Mouse (Mus musculus) C2C12 (cell line): ENCODE measurements at regions not wholly inside any gene's neighbourhood (a gene's known extent, or its start where the extent isn't known, plus 50 kb on each side); places are given as distances from the start of the nearest gene placed in this dataset.
A peak's percentile ranks its signal among the peaks of the same experiment; 100 is the strongest.

ENCODE experiments used
- H3K27me3 ChIP-seq: one replicate; pipeline ENCODE4 v1.6.1; 2011; ENCODE audit not compliant: control insufficient read depth, insufficient read depth, insufficient read length
- H3K36me3 ChIP-seq: one replicate; pipeline ENCODE4 v1.6.1; 2011; ENCODE audit not compliant: control insufficient read depth, insufficient read depth
- H3K4me3 ChIP-seq: one replicate; pipeline ENCODE4 v1.5.1; 2011; ENCODE audit warnings: mild to moderate bottlenecking, control low read depth; ENCODE audit not compliant: poor library complexity, insufficient read depth, severe bottlenecking
- H3K79me2 ChIP-seq: one replicate; pipeline ENCODE4 v1.6.1; 2011; ENCODE audit not compliant: control insufficient read depth, insufficient read depth
- H3K79me3 ChIP-seq: one replicate; pipeline ENCODE4 v1.6.1; 2011; ENCODE audit warnings: low read depth, control low read depth
- H3ac ChIP-seq: one replicate; pipeline ENCODE3; 2011; ENCODE audit warnings: low read depth; ENCODE audit not compliant: control insufficient read depth, insufficient read length
- CEBPB ChIP-seq: IDR thresholded peaks from one replicate; pipeline ENCODE4 v1.6.1; 2011; ENCODE audit warnings: low read depth, mild to moderate bottlenecking, control low read depth, moderate library complexity
- CTCF ChIP-seq: IDR thresholded peaks from one replicate; pipeline ENCODE4 v1.5.1; 2011; ENCODE audit not compliant: control insufficient read depth, insufficient read depth, insufficient read length
- FOSL1 ChIP-seq: IDR thresholded peaks from one replicate; pipeline ENCODE4 v1.8.0; 2011; ENCODE audit warnings: mild to moderate bottlenecking, low read length; ENCODE audit not compliant: poor library complexity, insufficient read depth, severe bottlenecking
- MAX ChIP-seq: IDR thresholded peaks from one replicate; pipeline ENCODE4 v1.6.1; 2011; ENCODE audit warnings: mild to moderate bottlenecking, control low read depth
- MYOD1 ChIP-seq: IDR thresholded peaks from one replicate; pipeline ENCODE4 v1.6.1; 2011; ENCODE audit warnings: low read depth; ENCODE audit not compliant: control insufficient read depth, insufficient read length
- MYOG ChIP-seq: IDR thresholded peaks from one replicate; pipeline ENCODE4 v1.6.1; 2011; ENCODE audit not compliant: control insufficient read depth, insufficient read length; ENCODE audit errors: extremely low read depth
- USF1 ChIP-seq: IDR thresholded peaks from one replicate; pipeline ENCODE4 v1.6.1; 2011; ENCODE audit warnings: low read depth, mild to moderate bottlenecking, control low read depth, moderate library complexity

GRCm38 (mm10) chr9:35350046-35350552, 70.8 kb upstream of the Cdon start:
- TF ChIP-seq MYOG = no peak
- TF ChIP-seq FOSL1 = no peak
- no peak for TF ChIP-seq CTCF
- no peak for TF ChIP-seq MAX
- TF ChIP-seq USF1 = no peak
- TF ChIP-seq MYOD1 = no peak
- no peak for TF ChIP-seq CEBPB
- Histone ChIP-seq H3K27me3 (no peaks in the 10 kb centered on the region), H3K36me3 (no peaks in the 10 kb centered on the region), H3ac (no peak overlapping the region), H3K4me3 (no peak overlapping the region), H3K79me2 (no peaks in the 10 kb centered on the region), H3K79me3 (no peaks in the 10 kb centered on the region)

DNA sequence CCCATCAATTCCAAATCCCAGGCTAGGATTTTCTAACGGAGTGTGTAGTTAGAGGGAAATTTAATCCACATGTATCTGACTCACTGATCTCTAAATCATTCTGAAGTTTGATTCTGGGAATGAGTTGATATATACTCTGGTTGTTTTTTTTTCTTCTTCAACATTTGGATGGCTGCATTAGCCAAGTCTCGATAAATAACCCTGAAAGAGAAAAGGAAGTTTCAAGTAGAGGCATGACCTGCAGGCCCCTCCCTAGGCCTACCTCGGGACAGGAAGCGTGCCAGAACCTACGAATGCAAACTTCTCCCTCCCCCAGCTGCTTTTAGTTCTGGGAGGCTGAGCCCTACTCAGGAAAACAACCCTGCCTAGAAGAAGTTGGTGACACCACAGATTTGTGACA, 69.4 kb upstream of the Cdon start:
- TF ChIP-seq CEBPB (no peak), MYOD1 (no peak), MAX (no peak), FOSL1 (no peak), CTCF (no peak), USF1 (no peak), MYOG (no peak)
- Histone ChIP-seq H3K79me2 (no peaks in the 10 kb centered on the region), H3K27me3 (no peaks in the 10 kb centered on the region), H3K36me3 (no peaks in the 10 kb centered on the region), H3K79me3 (no peaks in the 10 kb centered on the region), H3K4me3 (no peak overlapping the region), H3ac (no peak overlapping the region)

- TF ChIP-seq USF1 (no peak), MYOD1 (no peak), MYOG (no peak), CEBPB (no peak), FOSL1 (no peak), MAX (no peak), CTCF (no peak)
- H3K36me3 ChIP-seq = no peaks in the 10 kb centered on the region
- H3K4me3 ChIP-seq = no peak overlapping the region
- no peak overlapping the region for H3ac ChIP-seq
- no peaks in the 10 kb centered on the region for H3K79me2 ChIP-seq
- H3K79me3 ChIP-seq = no peaks in the 10 kb centered on the region
- no peaks in the 10 kb centered on the region for H3K27me3 ChIP-seq
Observed at GRCm38 (mm10) chr9:35354652-35355130, 66.2 kb upstream of the Cdon start.

DNA sequence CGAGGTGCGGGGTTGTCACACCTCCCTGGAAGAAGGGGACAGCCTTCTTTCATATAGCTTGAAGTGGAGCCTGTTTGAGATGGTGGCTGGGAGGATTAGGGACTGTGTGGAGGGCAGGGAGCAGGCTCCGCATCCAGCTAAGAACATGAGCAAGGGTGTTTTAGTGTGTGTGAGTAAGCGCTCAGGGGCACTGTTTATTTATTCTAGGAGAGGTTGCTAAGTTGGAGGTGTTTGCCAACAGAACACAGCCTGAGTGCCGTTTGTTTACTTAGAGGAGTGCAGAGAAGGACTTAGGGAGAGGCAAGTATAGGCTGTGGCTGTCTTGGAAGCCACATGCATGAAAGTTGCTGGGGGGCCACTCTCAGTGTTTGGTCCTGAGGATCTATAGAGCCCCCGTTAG, 61.2 kb upstream of the Cdon start:
- H3K4me3 ChIP-seq = no peak overlapping the region
- no peak for TF ChIP-seq MAX
- no peak for TF ChIP-seq MYOD1
- no peak for TF ChIP-seq USF1
- H3K36me3 ChIP-seq = no peaks in the 10 kb centered on the region
- H3K79me2 ChIP-seq = no peaks in the 10 kb centered on the region
- H3ac ChIP-seq = no peak overlapping the region
- H3K27me3 ChIP-seq = no peaks in the 10 kb centered on the region
- H3K79me3 ChIP-seq = no peaks in the 10 kb centered on the region

- Histone ChIP-seq H3K79me2 (no peaks in the 10 kb centered on the region), H3K27me3 (no peaks in the 10 kb centered on the region), H3K36me3 (no peaks in the 10 kb centered on the region), H3ac (peak overlapping the region; percentile 22), H3K4me3 (no peak overlapping the region), H3K79me3 (no peaks in the 10 kb centered on the region)
- no peak for TF ChIP-seq MYOG
- TF ChIP-seq MYOD1 = peak; percentile 60
- no peak for TF ChIP-seq FOSL1
- no peak for TF ChIP-seq USF1
- TF ChIP-seq MAX = no peak
- no peak for TF ChIP-seq CTCF
Observed at GRCm38 (mm10) chr9:35360139-35361100, 60.5 kb upstream of the Cdon start.

GRCm38 (mm10) chr9:35361432-35361831, 59.5 kb upstream of the Cdon start:
- no peaks in the 10 kb centered on the region for H3K27me3 ChIP-seq
- TF ChIP-seq MAX = no peak
- TF ChIP-seq MYOG = no peak
- no peak for TF ChIP-seq FOSL1
- no peak for TF ChIP-seq USF1
- no peak for TF ChIP-seq CEBPB
- TF ChIP-seq CTCF = no peak
- TF ChIP-seq MYOD1 = no peak
- H3ac ChIP-seq = no peak overlapping the region
- no peaks in the 10 kb centered on the region for H3K79me2 ChIP-seq
- H3K4me3 ChIP-seq = no peak overlapping the region
- H3K79me3 ChIP-seq = no peaks in the 10 kb centered on the region
- H3K36me3 ChIP-seq = no peaks in the 10 kb centered on the region
